Mouse (Mus musculus): Measurements from ENCODE around the gene Cd2.

Gene Cd2

DNA sequence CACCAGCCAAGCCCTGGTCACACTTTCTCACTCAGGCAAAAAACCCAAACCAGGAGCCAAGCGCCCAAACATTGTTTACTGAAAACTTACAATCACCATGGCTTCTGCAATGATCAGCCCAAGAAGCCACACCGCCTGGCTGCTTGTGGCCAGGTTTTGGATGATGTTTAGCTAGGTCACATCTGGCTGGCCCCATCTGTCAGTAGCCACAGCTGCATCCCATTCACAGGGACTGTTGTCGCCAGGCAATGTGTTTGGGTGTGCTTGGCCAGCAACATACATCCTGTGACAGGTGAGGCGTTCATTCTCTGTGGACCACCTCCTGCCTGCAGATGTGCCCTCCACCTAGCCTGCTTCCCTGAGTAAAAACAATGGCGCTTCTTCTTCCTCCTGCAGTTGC, 4.9 kb upstream of the Cd2 start:
- no peak for DNase-seq (ENCODE audit: low spot score)

DNA sequence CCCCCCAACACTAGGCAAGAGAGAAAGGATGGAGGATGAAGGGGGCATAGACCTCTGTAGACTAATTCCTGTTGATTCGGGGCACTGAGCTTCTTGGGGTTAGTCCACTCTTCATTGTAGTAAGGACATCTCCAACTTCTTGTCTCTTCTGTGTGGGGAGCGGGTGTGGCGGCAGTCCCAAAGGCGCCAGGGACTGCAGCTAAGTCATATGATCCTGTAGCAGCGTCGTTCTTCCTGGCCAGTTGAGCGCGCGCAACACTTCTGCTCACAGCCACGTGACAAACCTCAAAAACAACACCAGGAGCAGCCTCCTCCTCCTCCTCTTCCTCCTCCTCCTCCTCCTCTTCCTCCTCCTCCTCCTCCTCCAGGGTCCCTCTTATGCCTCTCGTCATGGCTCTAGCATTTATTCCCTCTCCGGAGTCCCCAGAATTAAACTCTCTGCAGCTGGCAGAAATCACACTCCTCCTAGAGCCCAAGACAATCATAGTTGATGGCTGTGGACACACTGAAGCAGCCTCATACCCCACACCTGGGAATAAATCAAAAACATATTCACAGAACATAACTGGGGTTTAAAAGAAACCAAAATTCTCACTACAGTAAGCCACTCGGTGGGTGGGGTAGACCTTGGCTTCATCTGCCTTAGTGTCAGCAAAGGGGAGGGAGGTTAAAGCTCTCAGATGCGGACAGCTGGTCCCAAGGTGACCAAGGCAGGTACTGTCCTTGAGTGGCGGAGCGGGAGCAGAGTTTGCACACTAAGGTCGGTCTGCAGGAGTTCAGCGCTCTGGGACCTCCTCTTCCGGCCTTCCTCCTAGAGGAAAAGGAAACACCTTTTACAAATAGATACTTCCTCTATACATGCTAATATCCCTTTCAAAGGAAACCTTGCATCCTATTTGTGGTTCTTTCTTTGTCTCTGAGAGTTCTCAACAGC, 3.1 kb upstream of the Cd2 start:
- DNase-seq (ENCODE audit: low spot score), result no peak

DNA sequence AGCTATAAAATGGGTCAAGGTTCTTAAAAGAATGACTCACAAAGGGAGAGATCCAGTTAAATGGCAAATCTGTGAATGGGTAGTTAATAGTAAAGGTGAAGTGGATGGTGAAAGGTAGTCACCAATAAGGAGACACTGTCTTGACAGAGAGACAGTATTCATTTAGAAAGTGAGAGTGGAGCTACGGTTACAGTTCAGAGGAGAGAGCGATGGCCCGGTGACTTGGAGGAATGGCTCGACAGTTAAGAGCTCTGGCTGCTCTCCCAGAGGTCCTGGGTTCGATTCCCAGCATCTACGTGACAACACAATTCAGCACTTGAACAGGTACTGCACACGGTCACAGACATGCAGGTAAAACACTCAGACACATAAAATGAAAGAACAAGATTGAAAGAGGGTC, 2.3 kb upstream of the Cd2 start:
- DNase-seq (ENCODE audit: low spot score), result no peak

DNA sequence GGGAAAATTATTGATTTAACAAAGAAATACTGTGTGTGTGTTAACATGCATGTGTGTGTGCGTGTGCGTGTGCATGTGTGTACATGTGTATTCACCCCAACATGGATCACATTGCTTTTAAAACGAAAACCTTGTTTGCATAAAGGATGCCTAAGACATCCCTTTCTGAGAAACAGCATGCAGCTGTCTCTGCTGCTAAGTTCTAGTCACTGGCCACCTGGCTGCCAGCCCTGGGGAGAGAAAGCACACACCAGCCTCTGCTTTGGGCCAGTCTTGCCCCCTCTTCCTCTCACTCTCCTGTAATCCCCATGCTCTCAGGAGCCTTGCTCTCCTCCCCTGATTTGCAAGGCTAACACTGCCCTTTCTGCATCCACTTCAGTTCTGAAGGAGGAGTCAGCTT, 1.7 kb upstream of the Cd2 start:
- no peak for DNase-seq (ENCODE audit: low spot score)

DNA sequence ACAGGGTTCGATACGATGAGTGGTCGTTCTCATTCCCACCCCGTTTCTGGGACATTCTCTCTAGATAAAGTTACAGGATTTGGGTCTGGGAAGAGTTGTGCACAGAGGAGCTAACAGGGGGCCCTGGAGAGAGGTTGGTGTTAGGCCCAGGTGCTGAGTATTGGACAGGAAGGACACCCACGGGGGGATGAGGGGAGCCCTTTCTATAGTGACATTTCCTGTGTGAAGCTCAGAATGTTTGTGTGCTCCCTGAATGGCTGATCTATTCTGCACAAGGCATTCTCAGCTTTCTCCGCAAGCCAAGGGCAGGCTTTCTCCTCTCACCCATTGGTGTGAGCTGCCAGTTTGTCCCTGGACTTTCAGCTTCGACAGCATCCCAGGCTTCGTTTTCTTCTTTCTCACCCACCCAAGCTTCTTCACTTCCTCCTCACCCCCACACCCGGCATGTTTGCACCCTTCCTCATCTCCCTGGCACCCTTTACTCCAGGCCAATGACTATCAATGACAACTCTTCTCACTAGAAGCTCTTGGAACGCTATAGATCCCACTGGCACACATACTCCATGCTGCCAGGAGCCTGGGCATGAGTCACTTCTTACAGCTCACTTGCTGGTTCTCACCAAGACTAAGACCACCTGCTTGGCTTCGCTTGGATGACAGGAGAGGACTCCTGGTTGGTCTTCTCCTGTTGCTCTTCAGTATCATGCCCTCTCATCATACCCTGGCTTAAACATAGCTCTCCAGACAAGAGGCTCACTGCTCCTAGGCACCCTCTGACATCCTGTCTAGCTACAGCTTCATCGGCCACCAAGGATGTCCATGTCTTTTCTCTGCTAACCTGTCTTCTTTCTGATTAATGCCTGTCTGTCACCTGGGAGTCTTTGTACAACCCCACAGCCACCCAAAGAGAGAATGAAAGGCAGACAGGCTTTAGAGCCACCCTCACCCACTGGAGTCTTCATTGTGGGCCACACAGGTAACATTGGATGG, 1.1 kb downstream of the Cd2 start:
- no peak for DNase-seq (ENCODE audit: low spot score)

DNA sequence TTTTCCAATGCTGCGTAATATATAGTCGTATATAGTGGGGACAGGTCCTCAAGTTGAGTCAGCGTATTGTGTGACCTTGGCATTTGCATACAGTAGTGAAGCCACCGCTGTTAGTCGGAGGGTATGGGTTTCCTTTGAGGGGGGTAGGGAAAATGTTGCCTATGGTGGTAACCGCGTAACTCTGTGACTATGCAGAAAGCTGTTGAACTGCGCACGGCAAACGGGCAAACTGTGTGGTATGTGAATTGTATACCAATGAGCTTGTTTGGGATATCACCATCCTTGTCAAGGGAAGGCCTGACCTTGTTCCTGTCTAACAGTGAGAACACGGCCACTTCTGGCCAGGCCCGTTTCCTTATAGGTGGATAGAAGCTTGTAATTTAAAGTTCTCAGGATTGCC, 1.9 kb downstream of the Cd2 start:
- no peak for DNase-seq (ENCODE audit: low spot score)

DNA sequence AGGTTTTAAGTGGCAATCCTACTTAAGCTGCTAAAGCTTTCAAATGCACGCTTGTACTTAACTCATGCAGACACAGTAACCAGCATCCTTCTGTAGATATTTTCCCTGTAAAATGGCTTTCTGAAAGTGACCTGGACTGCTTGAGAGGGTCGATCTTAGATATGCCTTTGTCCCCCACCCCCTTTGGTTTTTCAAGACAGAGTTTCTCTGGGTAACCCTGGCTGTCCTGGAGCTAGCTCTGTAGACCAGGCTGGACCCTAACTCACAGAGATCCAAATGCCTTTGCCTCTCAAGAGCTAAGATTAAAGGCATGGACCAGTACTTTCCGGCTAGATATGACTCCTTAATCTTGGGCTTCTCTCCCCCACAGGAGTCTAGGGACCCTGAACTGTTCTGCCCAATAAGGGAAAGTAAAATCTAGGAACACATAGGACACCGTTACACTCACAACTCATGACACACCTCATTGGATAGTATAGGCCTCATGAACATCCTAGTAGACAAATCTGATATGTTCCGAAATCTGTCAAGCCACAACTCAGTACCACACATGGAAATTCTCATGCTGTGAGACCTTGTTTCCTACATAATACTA, 2.6 kb downstream of the Cd2 start:
- no peak for DNase-seq (ENCODE audit: low spot score)

DNA sequence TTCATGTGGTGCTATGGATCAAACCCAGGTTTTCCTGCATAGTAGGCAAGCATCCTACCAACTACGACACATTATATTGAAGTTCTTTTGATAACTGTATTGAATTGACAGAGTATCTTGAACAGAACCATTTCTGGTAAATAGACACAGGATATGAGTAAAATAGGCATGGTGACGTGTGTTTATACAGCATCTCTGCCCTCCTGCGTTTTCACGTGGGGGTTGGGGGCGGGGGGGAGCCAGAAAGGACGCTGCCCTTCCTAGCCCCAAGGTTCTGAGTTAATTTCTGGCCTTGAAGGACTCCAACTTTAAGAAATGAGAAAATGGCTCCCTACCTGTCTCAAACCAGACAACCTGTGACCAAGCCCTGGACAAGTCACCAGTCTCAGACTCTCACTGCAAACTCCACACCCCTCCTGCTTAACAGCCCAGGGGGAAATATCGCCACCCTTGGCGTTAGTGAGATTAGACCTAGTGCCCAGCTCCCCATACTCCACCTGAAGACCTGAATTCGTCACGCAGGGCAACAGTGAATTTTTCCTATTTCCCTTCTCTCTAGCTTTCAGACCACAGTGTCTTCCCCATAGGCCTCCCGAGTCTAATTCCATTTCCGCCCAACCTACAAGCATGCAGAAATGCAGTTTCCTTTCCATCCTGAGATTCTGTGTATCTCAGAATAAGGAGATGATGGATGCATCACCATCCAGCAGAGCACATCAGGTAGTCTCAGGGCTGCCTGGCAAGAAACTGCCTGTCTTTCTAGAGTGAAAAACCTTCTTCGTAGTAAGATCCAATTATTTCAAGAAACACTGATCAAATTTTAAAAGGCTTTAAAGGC, 3.7 kb downstream of the Cd2 start:
- DNase-seq (ENCODE audit: low spot score), result no peak

DNA sequence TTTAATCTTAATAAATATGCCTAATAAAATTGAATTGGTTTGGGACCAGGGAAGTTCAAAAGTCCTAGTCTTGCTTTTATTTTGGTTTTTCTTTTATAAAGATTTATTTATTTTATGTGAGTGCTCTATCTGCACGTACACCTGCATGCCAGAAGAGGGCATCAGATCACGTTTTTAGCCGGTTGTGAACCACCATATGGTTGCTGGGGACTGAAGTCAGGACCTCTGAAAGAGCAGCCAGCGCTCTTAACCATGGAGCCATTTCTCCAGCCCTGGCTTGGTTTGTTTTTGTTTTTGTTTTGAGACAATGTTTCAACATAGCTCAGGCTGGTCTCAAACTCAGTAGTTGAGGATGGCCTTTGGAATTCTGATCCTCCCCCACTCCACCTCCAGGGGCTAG, 4.3 kb downstream of the Cd2 start:
- no peak for DNase-seq (ENCODE audit: low spot score)

DNA sequence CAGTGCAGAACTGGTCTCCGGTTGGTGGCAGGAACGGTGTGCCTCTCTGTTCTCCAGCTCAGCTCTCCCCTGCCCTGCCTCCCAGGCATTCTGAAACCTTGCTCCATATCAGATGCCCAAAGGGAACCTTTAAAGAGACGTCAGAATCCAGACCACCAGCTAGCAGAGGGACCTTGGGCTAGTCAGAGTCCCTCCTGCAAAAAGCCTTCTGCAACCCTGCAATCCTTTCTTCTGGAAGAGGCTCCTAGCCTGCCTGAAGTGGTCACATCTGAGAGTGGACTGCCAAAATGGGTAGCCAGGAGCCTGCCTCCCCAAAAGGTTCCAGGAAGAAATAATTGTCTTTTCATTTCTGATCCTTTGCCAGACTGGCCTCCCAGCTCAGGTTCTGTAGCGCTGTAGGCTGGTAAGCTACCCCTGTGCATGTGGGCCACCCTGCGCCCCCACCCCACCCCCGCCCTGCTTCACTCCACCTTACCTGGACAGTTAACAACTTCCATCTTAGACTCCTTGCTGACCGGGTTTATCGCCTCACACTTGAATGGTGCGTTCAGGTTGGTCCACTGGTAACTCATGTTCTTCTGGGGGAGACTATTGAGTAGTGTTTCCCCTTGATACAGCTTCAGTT, 5.1 kb downstream of the Cd2 start:
- DNase-seq (ENCODE audit: low spot score), result no peak

DNA sequence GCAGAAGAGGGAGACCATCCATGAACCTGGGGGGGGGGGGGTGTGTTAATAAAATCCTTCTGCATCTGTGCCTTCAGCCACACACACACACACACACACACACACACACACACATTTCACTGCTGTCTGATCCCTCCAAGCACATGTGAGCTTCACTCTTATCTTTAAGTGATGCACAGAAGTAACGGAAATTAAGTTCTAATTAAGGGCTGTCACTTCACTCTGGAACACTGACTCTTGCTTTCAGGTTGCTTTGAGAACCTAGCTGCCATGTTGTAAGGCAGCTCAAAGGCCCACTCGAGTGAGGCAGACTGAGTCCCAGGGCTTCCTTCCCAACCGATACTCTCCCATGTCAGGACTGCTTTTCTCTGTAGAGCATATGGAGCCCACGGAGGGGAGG, 5.9 kb downstream of the Cd2 start:
- DNase-seq (ENCODE audit: low spot score), result no peak

DNA sequence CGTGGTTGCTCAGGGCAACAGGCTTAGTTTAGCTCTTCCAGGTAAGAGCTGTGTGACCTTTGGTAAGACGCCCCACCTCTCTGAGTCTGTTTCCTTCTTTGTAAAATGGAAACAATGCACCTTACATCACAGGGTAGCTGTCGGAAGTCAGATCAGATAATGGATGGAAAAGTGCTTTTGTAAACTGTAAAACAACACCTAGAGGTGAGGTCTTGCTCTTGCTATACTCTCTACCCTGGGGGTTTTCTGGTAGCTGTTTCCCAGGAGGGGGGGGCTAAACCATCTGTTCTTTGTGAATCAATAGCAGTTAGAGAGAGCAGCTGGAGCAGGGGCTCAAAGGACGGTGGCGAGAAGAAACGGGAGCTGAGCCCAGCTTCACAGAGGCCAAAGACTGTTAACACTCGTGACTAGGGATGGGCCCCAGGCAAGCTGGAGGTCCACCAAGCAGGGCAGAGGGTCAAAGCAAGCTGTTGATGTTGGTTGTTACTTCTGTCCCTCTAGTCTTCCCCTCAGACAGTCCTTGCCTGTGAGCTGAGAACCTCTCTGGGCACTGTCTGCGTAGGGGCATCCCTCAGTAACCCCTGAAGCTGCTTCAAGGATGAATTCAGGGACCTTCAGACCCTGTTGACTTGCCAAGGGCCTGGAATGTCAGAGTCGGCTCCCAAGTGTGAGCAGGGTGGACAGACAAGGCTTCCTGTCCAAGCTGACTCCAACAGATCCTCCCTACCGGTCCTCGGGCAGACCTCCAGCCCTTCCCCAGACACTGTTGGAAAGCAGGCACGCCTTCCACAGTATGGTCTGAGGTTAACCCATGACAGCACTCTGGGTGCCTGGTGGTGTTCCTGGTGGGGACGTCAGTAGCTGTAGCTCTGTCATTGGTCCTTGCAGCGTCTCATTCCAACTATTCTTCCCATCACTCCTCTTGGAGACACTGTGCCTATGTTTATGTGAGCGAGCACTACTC, 7.1 kb downstream of the Cd2 start:
- no peak for DNase-seq (ENCODE audit: low spot score)

DNA sequence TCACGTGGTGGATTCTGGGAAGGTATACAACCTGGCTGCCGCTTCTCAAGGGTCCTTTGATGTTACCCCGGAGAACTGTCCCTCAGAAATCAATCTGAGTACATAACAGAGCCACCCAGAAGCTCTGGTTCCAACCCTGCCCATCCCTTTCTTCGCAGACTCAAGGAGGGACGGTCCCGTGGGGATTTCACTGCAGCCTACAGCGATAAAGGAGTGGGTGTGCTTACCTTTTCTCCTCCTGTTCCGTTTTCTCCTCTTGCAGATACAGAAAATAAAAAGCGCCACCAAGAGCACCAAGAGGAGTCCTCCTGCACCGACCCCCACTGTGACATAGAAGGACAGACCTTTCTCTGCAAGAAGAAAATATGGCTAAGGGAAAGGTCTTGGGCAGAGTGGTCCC, 8.2 kb downstream of the Cd2 start:
- no peak for DNase-seq (ENCODE audit: low spot score)

DNA sequence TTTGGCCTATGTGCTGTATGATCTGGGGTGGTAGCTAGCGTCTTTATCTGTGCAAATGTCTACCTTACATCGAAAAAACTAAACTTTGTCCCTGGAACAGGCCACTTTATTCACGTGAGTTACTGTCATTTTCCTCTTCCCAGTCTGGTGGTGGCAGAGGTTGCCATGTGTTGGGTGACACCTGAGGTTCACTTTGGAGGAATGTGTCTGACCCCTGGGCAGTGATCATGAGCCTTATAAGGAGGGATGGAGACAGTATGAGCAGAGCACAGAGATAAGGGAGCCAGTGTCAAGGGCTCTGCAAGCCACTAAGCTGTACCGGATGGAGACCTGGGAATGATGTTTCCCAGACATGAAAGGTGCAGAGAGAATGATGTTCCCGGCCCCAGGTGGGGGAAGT, 9.3 kb downstream of the Cd2 start:
- DNase-seq (ENCODE audit: low spot score), result no peak

DNA sequence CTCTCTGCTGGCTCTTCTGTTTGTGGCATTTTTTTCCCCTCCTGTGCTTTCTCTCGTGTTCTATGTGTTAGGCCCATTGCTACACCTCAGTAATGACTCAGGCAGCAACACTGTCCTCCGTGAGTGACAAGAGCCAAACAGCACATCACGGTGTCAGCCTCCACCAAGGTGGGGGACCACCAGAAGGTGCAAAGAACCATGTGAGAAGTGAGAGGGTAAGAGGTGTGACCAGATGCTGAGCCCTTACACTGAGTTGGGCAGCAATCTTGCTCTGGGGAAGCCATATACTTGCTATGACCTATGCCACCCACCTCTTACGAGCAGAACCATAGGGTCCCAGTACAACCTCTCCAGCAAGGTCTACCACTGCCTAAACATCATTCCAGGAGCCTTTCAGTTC, 9.9 kb downstream of the Cd2 start:
- no peak for DNase-seq (ENCODE audit: low spot score)

DNA sequence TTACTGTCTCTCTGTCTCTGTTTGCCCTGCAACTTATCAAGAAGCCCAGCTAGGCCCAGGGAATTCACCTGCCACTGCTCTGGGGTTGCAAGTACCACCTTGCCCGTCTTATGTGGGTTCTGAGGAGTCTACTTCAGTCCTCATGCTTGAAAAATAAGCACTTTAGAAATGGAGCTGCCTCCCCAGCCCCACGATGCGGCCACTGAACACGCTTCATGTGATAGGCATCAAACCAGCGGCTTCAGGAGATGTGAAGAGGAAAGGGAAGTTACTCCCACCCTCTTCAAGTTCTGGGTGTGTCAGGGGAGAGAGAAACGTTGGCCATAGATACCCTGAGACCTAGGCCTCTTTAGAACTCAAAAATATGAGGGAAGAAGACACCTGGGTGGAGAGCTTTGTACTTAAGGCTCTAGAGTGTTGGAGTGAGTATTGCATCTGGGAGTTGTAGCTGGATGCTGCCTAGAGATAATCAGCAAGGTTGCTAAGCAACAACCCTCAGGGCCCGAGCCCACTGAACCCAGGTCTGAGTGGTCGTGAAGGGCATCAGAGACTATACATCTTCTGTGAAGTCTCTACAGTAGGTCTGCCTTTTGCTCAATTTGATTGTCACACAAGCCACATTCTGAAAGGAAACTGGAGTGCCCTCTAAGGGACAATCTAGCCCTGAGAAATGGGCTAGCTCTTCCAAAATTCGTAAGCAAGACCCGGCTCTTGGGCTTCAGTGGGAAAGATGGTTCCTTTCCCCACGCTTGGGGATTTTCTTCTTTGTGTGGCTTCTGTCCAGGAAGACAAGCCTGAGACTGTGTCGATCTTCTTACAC, 11.0 kb downstream of the Cd2 start:
- DNase-seq (ENCODE audit: low spot score), result no peak

DNA sequence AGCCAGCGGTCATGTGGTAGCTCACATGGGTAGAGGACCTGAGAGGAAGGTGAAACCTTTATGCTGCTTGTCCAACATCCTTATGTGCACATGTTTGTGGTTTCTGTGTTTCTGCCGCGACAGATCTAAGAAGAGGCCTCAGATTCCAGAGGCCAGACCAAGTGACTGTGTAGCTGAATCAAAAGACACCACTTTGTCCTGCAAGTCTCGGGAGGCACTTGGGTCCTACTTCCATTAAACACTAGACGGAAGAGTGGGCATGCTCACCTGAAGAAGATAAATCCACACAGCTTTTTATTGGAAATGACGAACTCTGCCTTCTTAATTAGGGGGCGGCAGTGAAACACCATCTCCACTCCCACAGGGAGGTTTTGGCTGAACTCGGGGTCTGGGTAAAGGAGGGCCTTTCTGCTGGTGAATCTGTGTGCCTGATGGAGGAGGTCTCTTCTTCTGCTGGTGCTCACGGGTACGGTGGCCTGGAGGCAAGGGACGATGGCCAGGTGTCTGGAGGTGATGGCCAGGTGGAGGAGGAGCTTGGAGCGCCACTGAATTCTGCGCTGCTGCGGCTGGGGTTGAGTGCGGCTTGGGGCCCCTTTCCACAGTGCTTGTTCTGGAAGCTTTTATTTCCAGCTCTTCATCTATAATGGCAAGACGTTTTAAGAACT, 12.0 kb downstream of the Cd2 start:
- no peak for DNase-seq (ENCODE audit: low spot score)

DNA sequence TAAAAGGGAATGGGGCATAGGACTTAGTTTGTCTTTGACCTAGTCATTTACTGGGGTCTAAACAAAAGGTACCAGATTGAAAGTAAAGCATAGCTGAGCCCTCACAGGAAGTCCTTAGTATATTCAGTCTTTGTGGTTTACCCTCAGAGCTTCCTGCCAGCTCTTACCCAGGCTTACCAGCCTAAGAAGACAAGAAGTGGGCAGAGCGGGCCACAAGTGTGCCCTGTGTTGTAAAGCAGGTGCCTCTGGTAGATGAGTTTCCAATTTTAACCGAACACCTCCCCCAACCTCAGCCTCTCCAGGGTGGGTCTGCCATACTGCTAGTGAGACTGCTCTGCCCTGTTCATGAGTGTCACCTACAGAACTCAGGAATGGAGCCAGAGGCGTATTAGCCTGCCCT, 12.9 kb downstream of the Cd2 start:
- no peak for DNase-seq (ENCODE audit: low spot score)

Data from urinary bladder, postnatal 10 days (tissue).